Comparison of ENCODE assay signal across 26 mouse cellular contexts in the genomic region with DNA sequence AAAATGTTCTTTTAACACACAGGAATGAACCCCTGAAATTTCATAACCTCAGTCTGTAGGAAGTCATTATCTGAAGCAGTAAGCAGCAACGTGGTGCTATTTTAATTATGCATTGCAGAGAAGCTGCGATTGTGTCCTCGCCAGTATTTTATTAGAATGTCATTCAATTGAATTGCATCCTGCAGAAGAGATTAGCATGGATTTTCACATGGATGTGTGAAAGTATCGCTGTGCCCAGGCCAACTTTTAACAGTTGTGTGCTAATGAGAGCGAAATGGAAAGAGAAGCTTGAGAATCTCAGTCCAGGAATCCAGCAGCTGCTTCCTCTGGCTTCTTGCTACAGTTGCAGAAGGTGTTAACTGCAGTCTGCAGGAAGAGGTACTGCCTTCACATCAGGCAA. TPM values are rescaled to one million over a fixed set of nuclear protein-coding genes. Genes with fewer than 3 reads are reported as not detected.
DNase-seq lines count a peak whose midpoint lies in the region; ATAC-seq and TF ChIP-seq lines count a peak whose summit lies in the region.
"Had no signal": no experiment of that assay in that cellular context is flagged by ENCODE, and none has a peak within 500 bp of the region (broad histone marks: within the 10 kb centered on the region; RNA-seq: fewer than 3 reads in every experiment).

No protein-coding gene starts in this region.

- WGBS in forebrain, postnatal 0 days, result 25% methylated on average over 5 of the region's 5 CpGs
- WGBS in forebrain, embryonic 13.5 days, result 61% methylated on average over 5 of the region's 5 CpGs
- 31% methylated on average over 5 of the region's 5 CpGs for WGBS in midbrain, postnatal 0 days

- intact Hi-C loops in left cerebral cortex, postnatal 14 days (cut with DNase I), result no loop called here
- intact Hi-C loops in left cerebral cortex, adult 2 months (cut with DNase I), result no loop called here

- H3K4me1 ChIP-seq in forebrain, postnatal 0 days (ENCODE audit: insufficient read depth), result no peaks in the 10 kb centered on the region
- no peaks in the 10 kb centered on the region for H3K4me1 ChIP-seq in forebrain, embryonic 13.5 days
- 0 out of 2 replicates have a peak, but pooled peaks cover 3% of the 10 kb centered on the region for H3K4me1 ChIP-seq in midbrain, postnatal 0 days (ENCODE audit: insufficient read depth, low read length)

- H3K27ac ChIP-seq in forebrain, postnatal 0 days (ENCODE audit: low read depth, low read length), result no peak overlapping the region
- H3K27ac ChIP-seq in forebrain, embryonic 13.5 days, result no peak overlapping the region
- H3K27ac ChIP-seq in left cerebral cortex, adult 2 months, result no peak overlapping the region
- no peak overlapping the region for H3K27ac ChIP-seq in midbrain, postnatal 0 days (ENCODE audit: low read depth, low read length)
- H3K27ac ChIP-seq: limb, embryonic 12.5 days; liver, embryonic 15.5 days; neural tube, embryonic 13.5 days; stomach, postnatal 0 days had no signal

- peak; percentile 21 for DNase-seq in forebrain, postnatal 0 days
- DNase-seq in left cerebral cortex, postnatal 14 days (ENCODE audit: low spot score in 2 of 2), result peak; percentile 10 to 19
- DNase-seq in left cerebral cortex, adult 2 months (ENCODE audit: extremely low spot score in 1 of 2, low spot score in 2 of 2), result no peak
- peak; percentile 7 to 13 for DNase-seq in right cerebral cortex, adult 2 months (ENCODE audit: low spot score in 2 of 2)
- no peak for DNase-seq in right cerebral cortex, adult 18-20 months
- peak; percentile 17 for DNase-seq in midbrain, postnatal 0 days (ENCODE audit: low spot score)
- DNase-seq: adrenal gland, adult 2 months; adrenal gland, postnatal 36 days; cerebellum, adult 9-10 months; cerebellum, postnatal 36 days; gastrocnemius, postnatal 10 days; kidney, adult 11 months; kidney, postnatal 14 days; layer of hippocampus, adult 9-11 months; lung, embryonic 14.5 days; lung, postnatal 14 days; thymus, adult 18-20 months; thymus, postnatal 25 days had no signal

- no peak overlapping the region for H3K4me3 ChIP-seq in forebrain, postnatal 0 days (ENCODE audit: low read depth, low read length)
- H3K4me3 ChIP-seq in forebrain, embryonic 13.5 days, result no peak overlapping the region
- no peak overlapping the region for H3K4me3 ChIP-seq in left cerebral cortex, adult 2 months
- no peak overlapping the region for H3K4me3 ChIP-seq in midbrain, postnatal 0 days (ENCODE audit: low read depth, low read length)
- H3K4me3 ChIP-seq: limb, embryonic 12.5 days; liver, embryonic 15.5 days; neural tube, embryonic 13.5 days had no signal

- H3K4me2 ChIP-seq in forebrain, postnatal 0 days (ENCODE audit: low read depth), result no peak overlapping the region
- no peak overlapping the region for H3K4me2 ChIP-seq in forebrain, embryonic 13.5 days
- H3K4me2 ChIP-seq in midbrain, postnatal 0 days (ENCODE audit: low read depth, low read length, poor library complexity, severe bottlenecking), result no peak overlapping the region
- H3K4me2 ChIP-seq: limb, embryonic 12.5 days; liver, embryonic 15.5 days; lung, embryonic 14.5 days; neural tube, embryonic 13.5 days had no signal

- H3K27me3 ChIP-seq in forebrain, postnatal 0 days (ENCODE audit: insufficient read depth, low read length), result no peaks in the 10 kb centered on the region
- H3K27me3 ChIP-seq in forebrain, embryonic 13.5 days, result no peaks in the 10 kb centered on the region
- H3K27me3 ChIP-seq in midbrain, postnatal 0 days (ENCODE audit: insufficient read depth, low read length), result no peaks in the 10 kb centered on the region
- H3K27me3 ChIP-seq: limb, embryonic 12.5 days; liver, embryonic 15.5 days; neural tube, embryonic 13.5 days had no signal

- no peak overlapping the region for H3K9ac ChIP-seq in forebrain, postnatal 0 days
- no peak overlapping the region for H3K9ac ChIP-seq in forebrain, embryonic 13.5 days
- H3K9ac ChIP-seq in midbrain, postnatal 0 days (replicated peaks; ENCODE audit: low read length, poor library complexity, severe bottlenecking), result no peak overlapping the region
- H3K9ac ChIP-seq: limb, embryonic 12.5 days; liver, embryonic 15.5 days; lung, embryonic 14.5 days; neural tube, embryonic 13.5 days had no signal

- H3K36me3 ChIP-seq in forebrain, postnatal 0 days (ENCODE audit: insufficient read depth), result no peaks in the 10 kb centered on the region
- H3K36me3 ChIP-seq in forebrain, embryonic 13.5 days (ENCODE audit: poor library complexity, severe bottlenecking), result no peaks in the 10 kb centered on the region
- H3K36me3 ChIP-seq in midbrain, postnatal 0 days (ENCODE audit: insufficient read depth, low read length), result no peaks in the 10 kb centered on the region
- H3K36me3 ChIP-seq: limb, embryonic 12.5 days; liver, embryonic 15.5 days; neural tube, embryonic 13.5 days had no signal

- H3K9me3 ChIP-seq in forebrain, postnatal 0 days (ENCODE audit: low read length), result no peaks in the 10 kb centered on the region
- no peaks in the 10 kb centered on the region for H3K9me3 ChIP-seq in forebrain, embryonic 13.5 days (replicated peaks)
- H3K9me3 ChIP-seq in midbrain, postnatal 0 days (ENCODE audit: low read length), result no peaks in the 10 kb centered on the region
- H3K9me3 ChIP-seq: limb, embryonic 12.5 days; liver, embryonic 15.5 days; neural tube, embryonic 13.5 days had no signal

- no peak for TF ChIP-seq CTCF in forebrain, postnatal 0 days (IDR thresholded peaks at IDR 0.05; ENCODE audit: low read depth)
- no peak for TF ChIP-seq CTCF in left cerebral cortex, adult 2 months (IDR thresholded peaks at IDR 0.05)
- no peak for TF ChIP-seq CTCF in midbrain, postnatal 0 days (IDR thresholded peaks at IDR 0.05)

- ATAC-seq in forebrain, postnatal 0 days, result peak; percentile 51; the same call in 1 of the 2 replicates
- no peak for ATAC-seq in forebrain, embryonic 13.5 days
- no peak for ATAC-seq in midbrain, postnatal 0 days (ENCODE audit: low FRiP score)
- ATAC-seq: activated CD4-positive, CD25-positive, alpha-beta regulatory T cell, adult 4 months; CD4-positive, CD25-positive, alpha-beta regulatory T cell, adult 4 months; inflammation-experienced regulatory T-cells, adult 6 months had no signal

RNA-seq across cellular contexts. Expression of gene Thrb, which starts 30.8 kb away (rescaled TPM):
- total RNA-seq in forebrain, postnatal 0 days (2014; rRNA removed), result 6.2 and 10.8 TPM in 2 replicates
- 1.4 and 3.3 TPM in 2 replicates for polyA plus RNA-seq in forebrain, postnatal 0 days (2015; fragmentation: Nextera tagmentation; extraction: Ambion mirVana)
- polyA plus RNA-seq in forebrain, embryonic 13.5 days (2015; fragmentation: Nextera tagmentation; extraction: Ambion mirVana), result 1.6 and 2.1 TPM in 2 replicates
- 10 to 100 TPM; 60.1 to 75.9 TPM for total RNA-seq in left cerebral cortex, postnatal 14 days (2021)
- 10 to 100 TPM; 97.1 to 98.6 TPM for total RNA-seq in left cerebral cortex, adult 2 months (2021)
- 2.6 and 8.9 TPM in 2 replicates for total RNA-seq in midbrain, postnatal 0 days (2014; rRNA removed)
- 1.8 and 2.1 TPM in 2 replicates for polyA plus RNA-seq in midbrain, postnatal 0 days (2015; fragmentation: Nextera tagmentation; extraction: Ambion mirVana)

Comparison
In these comparisons a context has a peak if more than half of its experiments do, and no peak if none do; other contexts are left out.
1. DNase-seq: peak in forebrain, postnatal 0 days (single experiment), left cerebral cortex, postnatal 14 days (2 of 2), right cerebral cortex, adult 2 months (2 of 2) and midbrain, postnatal 0 days (single experiment); none in left cerebral cortex, adult 2 months (0 of 2) and right cerebral cortex, adult 18-20 months (single experiment).